Mouse (Mus musculus): ENCODE data around the gene Dnal4.

DNA sequence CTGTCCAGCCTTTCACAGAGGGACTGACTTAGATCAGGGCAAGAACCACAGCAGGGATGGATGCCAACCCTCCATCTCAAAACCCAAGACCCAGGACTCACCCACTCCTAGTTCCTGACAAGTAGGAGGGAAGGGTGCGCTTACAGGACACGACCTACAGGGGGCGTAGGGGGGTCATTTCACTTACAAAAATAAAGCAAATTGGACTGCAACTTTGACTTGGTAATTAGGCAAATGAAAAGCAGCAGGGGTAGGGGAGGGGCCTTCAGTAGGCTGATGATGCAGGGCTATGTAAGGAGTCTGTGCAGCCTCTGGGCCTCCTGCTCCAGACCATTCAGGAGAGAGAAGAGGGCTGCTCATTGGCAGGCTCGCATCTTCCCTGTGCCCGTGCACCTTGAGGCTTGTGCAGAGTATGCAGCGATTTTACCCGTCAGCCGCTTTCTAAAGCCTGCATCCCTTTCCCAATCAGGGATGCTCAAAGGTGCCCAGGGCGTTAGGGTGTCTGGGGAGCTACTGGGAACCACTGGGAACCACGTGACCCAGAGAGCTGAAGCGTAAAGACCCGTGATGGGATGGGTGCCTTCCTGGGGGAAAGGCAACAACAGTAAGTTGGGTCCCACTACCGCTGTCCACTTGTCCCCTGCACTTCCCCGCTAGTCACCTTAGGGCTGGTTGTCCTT is 47.6 kb upstream of the Dnal4 start:
- TF ChIP-seq POLR2A (IDR thresholded peaks at IDR 0.05; ENCODE audit: low read depth, low read length), result no peak
- peak; percentile 53; the same call in 1 of the 2 replicates for TF ChIP-seq CTCF (IDR thresholded peaks at IDR 0.05; ENCODE audit: extremely low read depth, insufficient read length, insufficient replicate concordance, low read depth, low read length)

Data from small intestine, adult 2 months (tissue).